Mouse (Mus musculus) cerebellum, adult 2 months (tissue): ENCODE results near the gene Mphosph10. TPM values are rescaled to one million over a fixed set of nuclear protein-coding genes. Genes with fewer than 3 reads are reported as not detected.

Experiments used
- DNase-seq, 2 experiments: peaks; one replicate each; pipeline ENCODE4 v3.0.0; 2021
- H3K27ac ChIP-seq: fragments of 200-500 bp; 2 replicates; pipeline ENCODE4 v1.5.1; 2012; ENCODE audit warnings: low read length, control low read depth, inconsistent platforms; ENCODE audit not compliant: insufficient read depth
- H3K27me3 ChIP-seq: fragments of 200-500 bp; 2 replicates; pipeline ENCODE4 v1.6.1; 2012; ENCODE audit warnings: inconsistent platforms, mild to moderate bottlenecking, low read length, moderate library complexity; ENCODE audit not compliant: control insufficient read depth, insufficient read depth
- H3K4me1 ChIP-seq: fragments of 200-500 bp; 2 replicates; pipeline ENCODE4 v1.6.1; 2011; ENCODE audit warnings: low read length; ENCODE audit not compliant: control insufficient read depth, insufficient read depth
- H3K4me3 ChIP-seq: fragments of 200-500 bp; replicated peaks from 2 replicates; pipeline ENCODE3; 2011; ENCODE audit warnings: mild to moderate bottlenecking, low read depth, low read length, control low read depth; ENCODE audit not compliant: insufficient read depth
- CTCF ChIP-seq: fragments of 200-500 bp; IDR thresholded peaks from 2 replicates; pipeline ENCODE4 v1.5.1; 2011; ENCODE audit warnings: low read depth, mild to moderate bottlenecking, control low read depth, low read length, moderate library complexity, borderline replicate concordance; ENCODE audit not compliant: insufficient read depth
- POLR2A ChIP-seq: fragments of 200-500 bp; IDR thresholded peaks from 2 replicates; pipeline ENCODE4 v1.6.1; 2011; ENCODE audit warnings: low read length, control low read depth, borderline replicate concordance; ENCODE audit not compliant: insufficient read depth
- WGBS: fragments of 180-500 bp; shearing (Covaris S2); methylation state at CpG from one replicate; pipeline ENCODE4 v1.1.7; 2018; 5-methylcytosine and 5-hydroxymethylcytosine counted together
- polyA plus RNA-seq: library from polyadenylated mRNA; depleted of rRNA; stranded (reverse); fragments of >200 nt; gene quantifications from 2 replicates; pipeline ENCODE4 v1.2.3, GENCODE M21; 2012

Gene Mphosph10
- polyA plus RNA-seq, 1 experiment, result 13.0 TPM

GRCm38 (mm10) chr7:64392819-64393151 is 717 bp upstream of the Mphosph10 start:
- H3K27ac ChIP-seq, result peak overlapping the region; percentile 14; the same call in 1 of the 2 replicates
- under 1% methylated on average over 15 of the region's 15 CpGs for WGBS

GRCm38 (mm10) chr7:64391479-64391878 is 589 bp downstream of the Mphosph10 start:
- Histone ChIP-seq H3K27me3 (no peaks in the 10 kb centered on the region), H3K27ac (no peak overlapping the region), H3K4me3 (peak overlapping the region; percentile 96), H3K4me1 (no peaks in the 10 kb centered on the region; the same call in none of the 2 replicates)
- DNase-seq, result peak; percentile 20 to 21
- TF ChIP-seq CTCF (no peak), POLR2A (no peak)
- 1% methylated on average over 8 of the region's 8 CpGs for WGBS

More at GRCm38 (mm10) chr7:64392819-64393151, 717 bp upstream of the Mphosph10 start:
- peak overlapping the region; percentile 96 for H3K4me3 ChIP-seq
- TF ChIP-seq CTCF, result no peak
- no peak for TF ChIP-seq POLR2A
- H3K4me1 ChIP-seq, result no peaks in the 10 kb centered on the region; the same call in none of the 2 replicates
- DNase-seq, result no peak
- no peaks in the 10 kb centered on the region for H3K27me3 ChIP-seq

GRCm38 (mm10) chr7:64373830-64374562 is 18.1 kb downstream of the Mphosph10 start, which contains the start of gene Fan1:
Gene Fan1, minus strand, starts transcription at chr7:64374095.
- TF ChIP-seq CTCF, result no peak
- peak; percentile 97; the same call in 1 of the 2 replicates for TF ChIP-seq POLR2A
- no peaks in the 10 kb centered on the region for H3K27me3 ChIP-seq
- H3K27ac ChIP-seq, result peak within 1 kb of the TSS; percentile 71
- WGBS, result 3% methylated on average over 27 of the region's 27 CpGs
- peak within 1 kb of the TSS; percentile 79 for H3K4me3 ChIP-seq
- peak; percentile 86 to 92 for DNase-seq
- H3K4me1 ChIP-seq, result peaks cover 8% of the 10 kb centered on the region; the same call in 1 of the 2 replicates

- Histone ChIP-seq H3K4me3 (peak overlapping the region; percentile 79), H3K27me3 (no peaks in the 10 kb centered on the region), H3K27ac (peak overlapping the region; percentile 71), H3K4me1 (peaks cover 8% of the 10 kb centered on the region; the same call in 1 of the 2 replicates)
- DNase-seq, result peak in 1 of 2 experiments; percentile 30
- TF ChIP-seq CTCF, result no peak
- no peak for TF ChIP-seq POLR2A
- 6% methylated on average over 18 of the region's 18 CpGs for WGBS
Measured at GRCm38 (mm10) chr7:64373147-64373829, 18.8 kb downstream of the Mphosph10 start.

DNA sequence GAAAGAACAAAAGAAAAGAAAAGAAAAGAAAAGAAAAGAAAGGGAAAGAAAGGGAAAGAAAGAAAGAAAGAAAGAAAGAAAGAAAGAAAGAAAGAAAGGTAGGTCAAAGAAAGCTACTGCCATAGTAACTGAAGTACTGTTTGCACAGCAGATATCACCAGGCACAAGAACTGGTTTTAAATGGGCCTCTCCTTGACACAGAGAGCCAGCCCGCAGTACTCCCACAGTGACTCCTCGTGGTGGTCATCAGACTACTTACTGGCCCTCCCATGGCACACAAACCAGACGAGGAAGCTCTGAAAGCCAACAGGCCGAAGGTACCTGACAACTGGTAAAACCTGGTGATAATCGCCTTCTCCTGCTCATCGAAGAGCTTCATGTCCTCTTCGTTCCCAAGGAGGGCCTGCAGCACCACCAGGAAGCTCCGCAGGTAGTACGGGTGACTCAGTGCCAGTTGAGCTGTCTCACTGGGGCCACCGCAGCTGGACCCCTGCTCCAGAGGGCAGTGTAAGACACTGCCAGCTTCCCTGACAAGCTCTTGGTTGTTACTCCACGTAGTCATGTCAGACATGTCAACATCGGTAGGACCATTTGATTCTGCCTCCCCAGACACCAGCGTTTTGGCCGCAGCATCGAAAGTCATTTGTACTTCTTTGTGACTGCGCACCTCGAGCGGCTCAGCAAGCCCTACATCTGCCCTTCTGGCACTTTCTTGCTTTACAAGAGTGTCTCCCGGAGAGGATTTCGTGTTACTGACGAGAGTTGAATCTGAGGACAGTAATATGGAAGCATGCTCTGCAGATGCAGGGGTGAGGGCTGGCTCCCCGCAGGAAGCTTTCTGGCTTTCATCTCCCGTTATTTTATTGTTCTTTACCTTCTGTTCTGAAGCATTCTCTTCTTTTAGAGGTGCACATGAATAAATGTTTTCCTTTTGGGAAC is 19.9 kb downstream of the Mphosph10 start:
- 75% methylated on average over 23 of the region's 23 CpGs for WGBS
- no peak for DNase-seq
- H3K4me1 ChIP-seq, result peaks cover 8% of the 10 kb centered on the region; the same call in 1 of the 2 replicates
- no peaks in the 10 kb centered on the region for H3K27me3 ChIP-seq
- H3K27ac ChIP-seq, result no peak overlapping the region
- no peak for TF ChIP-seq CTCF
- TF ChIP-seq POLR2A, result no peak
- no peak overlapping the region for H3K4me3 ChIP-seq

DNA sequence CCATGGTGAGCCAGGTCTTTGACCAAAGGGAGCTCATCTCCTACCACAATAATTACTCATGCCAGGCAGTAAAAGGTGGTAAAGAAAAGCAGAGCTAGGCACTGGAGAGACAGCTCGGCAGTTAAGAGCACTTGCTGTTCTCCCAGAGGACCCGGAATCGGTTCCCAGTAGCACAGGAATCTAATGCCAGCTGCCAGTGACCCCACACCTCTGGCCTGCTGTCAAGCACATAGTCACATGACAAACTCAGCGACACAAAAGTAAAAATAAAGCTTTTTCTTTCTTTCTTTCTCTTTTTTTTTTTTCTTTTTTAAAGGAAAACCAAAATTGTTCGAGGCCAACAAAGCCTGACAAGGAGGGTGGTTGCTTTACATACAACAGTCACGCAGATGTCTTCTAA is 22.2 kb downstream of the Mphosph10 start:
- WGBS, result 73% methylated on average over 6 of the region's 6 CpGs
- DNase-seq, result no peak
- H3K27me3 ChIP-seq, result no peaks in the 10 kb centered on the region

GRCm38 (mm10) chr7:64365863-64366262 is 26.2 kb downstream of the Mphosph10 start:
- DNase-seq, result no peak
- no peak for TF ChIP-seq POLR2A
- Histone ChIP-seq H3K4me3 (no peak overlapping the region), H3K27ac (no peak overlapping the region), H3K27me3 (no peaks in the 10 kb centered on the region), H3K4me1 (peaks cover 8% of the 10 kb centered on the region; the same call in 1 of the 2 replicates)
- WGBS, result 93% methylated on average over 5 of the region's 5 CpGs

More for the DNA sequence above, 22.2 kb downstream of the Mphosph10 start:
- Histone ChIP-seq H3K4me3 (no peak overlapping the region), H3K4me1 (peaks cover 8% of the 10 kb centered on the region; the same call in 1 of the 2 replicates), H3K27ac (no peak overlapping the region)
- no peak for TF ChIP-seq POLR2A
- TF ChIP-seq CTCF, result no peak
